Mouse (Mus musculus) forebrain, embryonic 14.5 days (tissue): ENCODE results near the gene Plppr3. TPM values are rescaled to one million over a fixed set of nuclear protein-coding genes. Genes with fewer than 3 reads are reported as not detected.
A peak's percentile ranks its signal among the peaks of the same experiment; 100 is the strongest.
"Not testable (repeated sequence)": the region's sequence is repeated elsewhere in the genome, so short reads cannot be mapped to it uniquely, and the experiment has no call there.

Source experiments
- ATAC-seq: fragments of 200-750 bp; cut with Nextera tagmentation; 2 replicates; pipeline ENCODE4 v1.8.0; 2017; ENCODE audit warnings: mild to moderate bottlenecking, moderate library complexity
- DNase-seq: peaks from one replicate; pipeline ENCODE4 v3.0.0-alpha.2; 2015; ENCODE audit warnings: low spot score
- H3K27ac ChIP-seq: fragments of 300-500 bp; sonication (generic); 2 replicates; pipeline ENCODE4 v1.5.1; 2014; ENCODE audit warnings: low read depth, mild to moderate bottlenecking, control low read depth, low read length, moderate library complexity
- H3K27me3 ChIP-seq: fragments of 300-500 bp; sonication (generic); replicated peaks from 2 replicates; pipeline ENCODE4 v1.6.1; 2014; ENCODE audit warnings: low read length, control low read depth, mixed read lengths; ENCODE audit not compliant: control insufficient read depth, insufficient read depth
- H3K36me3 ChIP-seq: fragments of 300-500 bp; sonication (generic); 2 replicates; pipeline ENCODE4 v1.6.1; 2014; ENCODE audit warnings: low read length, control low read depth; ENCODE audit not compliant: control insufficient read depth, insufficient read depth
- H3K4me1 ChIP-seq: fragments of 300-500 bp; sonication (generic); 2 replicates; pipeline ENCODE4 v1.6.1; 2014; ENCODE audit warnings: antibody characterized with exemption, low read length, control low read depth; ENCODE audit not compliant: control insufficient read depth, insufficient read depth
- H3K4me2 ChIP-seq: fragments of 300-500 bp; sonication (generic); 2 replicates; pipeline ENCODE4 v1.6.1; 2014; ENCODE audit warnings: mild to moderate bottlenecking, control low read depth, low read length
- H3K4me3 ChIP-seq: fragments of 300-500 bp; sonication (generic); 2 replicates; pipeline ENCODE4 v1.5.1; 2014; ENCODE audit warnings: low read depth, low read length, control low read depth
- H3K9ac ChIP-seq: fragments of 300-500 bp; sonication (generic); 2 replicates; pipeline ENCODE4 v1.6.1; 2014; ENCODE audit warnings: mild to moderate bottlenecking, low read length, control low read depth, moderate library complexity
- H3K9me3 ChIP-seq: fragments of 300-500 bp; sonication (generic); replicated peaks from 2 replicates; pipeline ENCODE4 v1.6.1; 2016; ENCODE audit warnings: low read length, control low read depth, mixed read lengths; ENCODE audit not compliant: control insufficient read depth
- WGBS: fragments of 180-500 bp; shearing (Covaris S2); extraction: QIAGEN DNeasy Blood & Tissue Kit; methylation state at CpG from one replicate; pipeline ENCODE4 v1.1.7; 2014; 5-methylcytosine and 5-hydroxymethylcytosine counted together
- polyA plus RNA-seq: library from polyadenylated mRNA; unstranded; fragments of >200 nt; fragmentation: Nextera tagmentation; extraction: Ambion mirVana; gene quantifications from 2 replicates; pipeline ENCODE4 v1.2.1, GENCODE M21; 2014

Gene Plppr3
- polyA plus RNA-seq, 1 experiment from 2014 or later = 224 TPM

DNA sequence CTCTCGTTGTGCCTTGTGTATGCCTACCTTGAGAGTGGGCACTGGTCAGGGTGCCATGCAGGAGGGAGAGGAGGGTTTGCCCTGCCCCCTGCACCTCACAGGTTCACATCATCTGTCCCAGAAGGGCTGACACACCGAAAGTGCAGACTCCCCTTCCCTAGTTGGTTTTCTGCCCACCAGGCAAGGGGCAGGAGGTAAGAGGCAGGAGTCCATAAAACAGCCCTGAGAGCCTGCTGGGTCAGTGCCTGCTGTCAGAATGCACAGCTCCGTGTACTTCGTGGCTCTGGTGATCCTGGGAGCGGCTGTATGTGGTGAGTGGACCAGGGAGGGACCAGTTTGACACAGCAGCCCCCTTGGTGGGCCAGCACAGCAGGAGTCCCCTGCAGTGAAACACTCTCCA lies 16.2 kb upstream of the Plppr3 start, which contains the start of gene Cfd:
Gene Cfd, plus strand, starts transcription at position 184 of the 400 bp plus-strand sequence.
- Histone ChIP-seq H3K27me3 (no peaks in the 10 kb centered on the region), H3K4me1 (no peaks in the 10 kb centered on the region), H3K4me3 (no peak within 1 kb of the TSS), H3K36me3 (peaks cover 8% of the 10 kb centered on the region), H3K9me3 (no peaks in the 10 kb centered on the region), H3K27ac (no peak within 1 kb of the TSS), H3K9ac (no peak within 1 kb of the TSS), H3K4me2 (no peak within 1 kb of the TSS)
- no peak for ATAC-seq
- 37% methylated on average over 5 of the region's 5 CpGs for WGBS
- DNase-seq = no peak

DNA sequence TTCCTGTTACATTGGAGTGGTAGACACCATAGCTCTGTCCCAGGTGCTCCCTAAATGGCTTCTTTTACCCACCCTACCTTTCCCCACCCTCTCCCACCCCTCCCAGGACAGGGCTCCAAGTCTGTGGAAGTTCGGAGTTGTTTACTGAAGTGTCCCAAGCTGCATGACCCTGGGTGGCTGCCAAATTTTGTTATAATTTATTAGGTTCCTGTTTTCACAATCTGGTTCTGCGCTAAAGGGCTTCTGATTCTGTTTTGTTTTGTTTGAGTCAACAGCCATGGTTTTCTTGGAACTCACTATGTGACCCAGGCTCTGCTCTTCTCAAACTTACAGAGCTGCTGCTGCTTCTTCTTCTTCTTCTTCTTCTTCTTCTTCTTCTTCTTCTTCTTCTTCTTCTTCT lies 15.0 kb upstream of the Plppr3 start:
- H3K9ac ChIP-seq = no peak overlapping the region
- H3K9me3 ChIP-seq = no peaks in the 10 kb centered on the region
- DNase-seq (no peak), ATAC-seq (no peak)
- H3K4me2 ChIP-seq = no peak overlapping the region
- H3K27ac ChIP-seq = no peak overlapping the region
- H3K4me3 ChIP-seq = no peak overlapping the region
- no peaks in the 10 kb centered on the region for H3K27me3 ChIP-seq
- no peaks in the 10 kb centered on the region; the same call in 1 of the 2 replicates for H3K36me3 ChIP-seq
- no peaks in the 10 kb centered on the region for H3K4me1 ChIP-seq
- WGBS = 91% methylated on average over 2 of the region's 2 CpGs

DNA sequence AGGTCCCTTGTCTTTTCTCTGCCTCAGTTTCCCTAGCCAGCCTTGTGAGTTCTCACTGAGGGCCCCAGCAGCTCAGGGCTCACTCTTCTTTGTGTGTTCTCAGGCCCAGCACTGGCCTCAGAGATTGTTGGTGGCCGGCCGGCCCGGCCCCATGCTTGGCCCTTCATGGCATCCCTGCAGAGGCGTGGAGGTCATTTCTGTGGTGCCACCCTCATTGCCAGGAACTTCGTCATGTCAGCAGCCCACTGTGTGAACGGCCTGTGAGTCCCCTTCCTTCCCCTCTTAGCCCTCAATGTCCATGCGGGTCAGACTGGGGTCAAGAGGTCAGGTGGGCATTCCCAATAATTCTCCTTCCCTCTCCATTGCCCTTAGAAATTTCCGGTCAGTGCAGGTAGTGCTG lies 12.2 kb upstream of the Plppr3 start:
- no peaks in the 10 kb centered on the region for H3K9me3 ChIP-seq
- H3K36me3 ChIP-seq = no peaks in the 10 kb centered on the region
- H3K27me3 ChIP-seq = peaks cover 5% of the 10 kb centered on the region; the same call in 1 of the 2 replicates
- WGBS = 89% methylated on average over 8 of the region's 8 CpGs
- H3K9ac ChIP-seq = no peak overlapping the region
- peaks cover 3% of the 10 kb centered on the region; the same call in 1 of the 2 replicates for H3K4me1 ChIP-seq
- H3K4me2 ChIP-seq = no peak overlapping the region
- no peak for DNase-seq
- no peak overlapping the region for H3K27ac ChIP-seq
- no peak for ATAC-seq
- H3K4me3 ChIP-seq = no peak overlapping the region

DNA sequence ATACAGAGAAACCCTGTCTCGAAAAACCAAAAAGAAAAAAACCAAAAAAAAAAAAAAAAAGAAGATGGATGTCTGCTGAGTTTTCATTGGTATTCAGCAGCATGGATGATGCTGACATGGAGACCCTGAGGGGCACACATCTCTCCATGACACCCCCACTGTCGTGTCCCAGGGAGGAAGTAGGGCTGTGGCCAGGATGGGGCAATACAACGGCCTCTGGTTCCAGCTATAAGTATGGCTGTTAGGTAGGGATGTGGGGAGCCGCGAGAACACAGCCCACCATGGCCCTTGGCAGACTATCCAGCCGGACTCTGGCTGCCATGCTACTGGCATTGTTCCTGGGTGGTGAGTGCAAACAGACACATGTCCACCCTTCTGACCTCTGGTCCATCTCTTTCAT lies 11.6 kb upstream of the Plppr3 start, which contains the start of gene Elane:
Gene Elane, plus strand, starts transcription at position 194 of the 400 bp plus-strand sequence.
- DNase-seq (no peak), ATAC-seq (no peak)
- 86% methylated on average over 6 of the region's 6 CpGs for WGBS
- Histone ChIP-seq H3K27me3 (peaks cover 5% of the 10 kb centered on the region; the same call in 1 of the 2 replicates), H3K36me3 (no peaks in the 10 kb centered on the region), H3K9me3 (no peaks in the 10 kb centered on the region), H3K4me1 (peaks cover 3% of the 10 kb centered on the region; the same call in 1 of the 2 replicates), H3K4me2 (no peak within 1 kb of the TSS), H3K4me3 (no peak within 1 kb of the TSS), H3K27ac (no peak within 1 kb of the TSS), H3K9ac (no peak within 1 kb of the TSS)

DNA sequence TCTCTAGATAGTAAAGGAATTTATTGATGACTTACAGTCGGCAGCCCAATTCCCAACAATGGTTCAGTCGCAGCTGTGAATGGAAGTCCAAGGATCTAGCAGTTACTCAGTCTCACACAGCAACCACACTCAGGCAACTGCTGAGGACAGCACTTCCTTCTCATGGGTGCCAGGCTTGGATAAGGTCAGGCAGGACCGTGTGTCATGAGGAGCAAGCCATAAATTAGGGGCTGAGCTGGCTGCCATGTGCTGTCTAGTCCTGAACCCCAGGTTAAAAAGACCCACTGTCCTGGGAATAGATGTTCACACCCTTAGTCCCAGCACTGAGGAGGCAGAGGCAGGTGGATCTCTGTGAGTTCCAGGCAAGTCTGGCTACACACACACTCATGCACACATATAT lies 10.5 kb upstream of the Plppr3 start:
- not testable (repeated sequence) for ATAC-seq, H3K9me3 ChIP-seq, H3K4me2 ChIP-seq, H3K4me3 ChIP-seq, H3K27ac ChIP-seq, H3K4me1 ChIP-seq, H3K36me3 ChIP-seq, DNase-seq, H3K27me3 ChIP-seq, H3K9ac ChIP-seq
- 80% methylated on average over 3 of the region's 3 CpGs for WGBS

DNA sequence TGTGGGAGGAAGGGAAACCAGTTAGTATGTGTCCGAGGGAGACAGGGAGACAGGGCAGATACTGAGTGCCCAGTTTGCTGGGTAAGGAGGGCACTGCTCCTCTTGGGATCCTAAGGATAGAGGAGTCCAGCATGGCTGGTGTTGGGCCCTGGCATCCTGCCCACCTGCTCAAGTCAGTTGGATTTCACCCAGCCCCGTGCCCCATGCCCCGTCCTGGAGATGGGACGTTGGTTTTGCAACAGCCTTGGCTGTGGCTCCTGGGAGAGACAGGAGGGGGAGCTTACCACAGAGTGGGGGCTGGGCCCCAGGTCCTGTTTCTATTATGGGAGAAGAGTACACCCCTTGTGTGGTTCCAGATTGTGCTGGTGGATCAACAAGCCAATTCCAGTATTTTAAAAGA lies 10.0 kb upstream of the Plppr3 start:
- Histone ChIP-seq H3K4me1 (peaks cover 3% of the 10 kb centered on the region; the same call in 1 of the 2 replicates), H3K4me3 (no peak overlapping the region), H3K27ac (no peak overlapping the region), H3K9me3 (no peaks in the 10 kb centered on the region), H3K9ac (no peak overlapping the region), H3K36me3 (no peaks in the 10 kb centered on the region), H3K4me2 (no peak overlapping the region), H3K27me3 (peaks cover 9% of the 10 kb centered on the region; the same call in 1 of the 2 replicates)
- DNase-seq (no peak), ATAC-seq (no peak)
- 52% methylated on average over 4 of the region's 4 CpGs for WGBS

DNA sequence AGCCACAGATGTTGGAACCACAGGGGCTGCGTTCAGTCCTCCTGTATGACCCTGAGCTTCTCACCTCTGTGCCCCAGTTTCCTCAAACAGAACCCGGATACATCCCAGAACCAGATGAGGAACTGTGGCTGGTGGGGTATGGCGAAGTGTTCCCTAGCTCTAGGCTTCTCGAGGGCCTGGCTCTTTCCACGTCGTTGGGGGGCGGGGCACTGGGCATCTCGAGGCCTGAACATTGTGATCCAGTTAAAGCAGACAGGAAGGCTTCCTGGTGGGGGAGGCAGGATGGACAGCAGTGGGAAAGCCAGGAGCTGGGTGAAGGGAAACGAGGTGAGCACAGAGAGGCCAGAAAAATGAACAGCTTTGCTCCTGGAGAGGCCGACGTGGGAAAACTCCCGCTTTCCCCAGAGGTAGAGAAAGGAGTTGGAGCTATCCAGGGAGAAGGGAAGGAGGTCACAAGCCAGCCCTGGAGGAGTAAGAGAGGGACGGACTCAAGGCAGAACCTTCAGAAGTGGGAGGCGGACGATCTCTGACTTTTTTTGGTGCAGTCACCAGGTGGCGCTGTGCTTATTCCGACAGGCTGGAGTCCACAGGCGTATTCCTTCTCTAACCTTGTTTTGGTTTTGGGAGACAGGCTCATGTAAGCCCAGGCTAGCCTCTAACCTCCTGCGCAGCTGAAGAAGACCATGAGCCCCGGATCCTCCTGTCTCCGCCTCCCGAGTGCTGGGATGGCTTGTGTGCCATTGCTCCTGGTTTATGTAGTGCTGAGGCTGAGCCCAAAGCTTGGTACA lies 9.1 kb upstream of the Plppr3 start:
- Histone ChIP-seq H3K36me3 (no peaks in the 10 kb centered on the region), H3K4me2 (no peak overlapping the region), H3K9ac (no peak overlapping the region), H3K27ac (no peak overlapping the region), H3K4me3 (no peak overlapping the region), H3K9me3 (no peaks in the 10 kb centered on the region), H3K4me1 (peaks cover 3% of the 10 kb centered on the region; the same call in 1 of the 2 replicates), H3K27me3 (peaks cover 9% of the 10 kb centered on the region; the same call in 1 of the 2 replicates)
- 16% methylated on average over 22 of the region's 22 CpGs for WGBS
- DNase-seq (peak; percentile 86), ATAC-seq (0 out of 2 replicates have a peak, but pooled peaks have one; percentile 18)

DNA sequence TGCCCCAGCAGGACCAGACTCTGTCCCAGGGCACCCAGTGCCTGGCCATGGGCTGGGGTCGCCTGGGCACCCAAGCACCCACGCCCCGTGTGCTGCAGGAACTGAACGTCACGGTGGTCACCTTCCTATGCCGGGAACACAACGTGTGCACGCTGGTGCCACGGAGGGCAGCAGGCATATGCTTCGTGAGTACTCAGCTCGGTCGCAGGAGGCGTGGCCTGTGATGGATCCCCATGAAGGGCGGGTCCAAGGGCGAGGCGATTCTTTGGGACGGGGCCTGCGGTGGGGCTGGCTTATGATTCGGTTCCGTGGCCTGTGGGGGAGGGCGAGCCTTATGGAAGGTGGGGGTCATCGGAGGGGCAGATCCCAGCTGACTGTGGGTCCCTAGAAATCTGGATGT lies 7.5 kb upstream of the Plppr3 start:
- peak overlapping the region; percentile 24; the same call in 1 of the 2 replicates for H3K4me2 ChIP-seq
- WGBS = 9% methylated on average over 22 of the region's 22 CpGs

DNA sequence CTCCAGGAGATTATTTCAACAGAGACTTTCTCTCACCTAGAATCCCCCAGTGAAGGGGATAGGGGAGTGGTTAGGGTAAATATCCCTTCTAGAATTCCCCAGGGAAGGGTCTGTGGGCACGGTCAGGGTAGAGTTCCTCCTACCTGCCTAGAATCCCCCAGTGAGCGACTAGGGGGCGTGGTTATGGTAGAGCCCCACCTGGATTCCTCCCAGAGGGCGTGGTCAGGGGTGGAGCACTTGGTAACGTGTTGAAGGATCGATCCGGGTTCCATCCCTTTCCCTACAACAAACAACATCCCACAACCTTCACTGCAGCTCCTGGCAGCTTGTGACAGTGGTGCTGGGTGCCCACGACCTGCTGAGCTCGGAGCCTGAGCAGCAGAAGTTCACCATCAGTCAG lies 6.3 kb upstream of the Plppr3 start:
- no peaks in the 10 kb centered on the region for H3K36me3 ChIP-seq
- ATAC-seq = no peak
- peaks cover 9% of the 10 kb centered on the region; the same call in 1 of the 2 replicates for H3K27me3 ChIP-seq
- DNase-seq = no peak
- peaks cover 3% of the 10 kb centered on the region; the same call in 1 of the 2 replicates for H3K4me1 ChIP-seq
- H3K27ac ChIP-seq = no peak overlapping the region
- H3K4me2 ChIP-seq = no peak overlapping the region
- no peaks in the 10 kb centered on the region for H3K9me3 ChIP-seq
- no peak overlapping the region for H3K9ac ChIP-seq
- WGBS = 17% methylated on average over 9 of the region's 9 CpGs
- H3K4me3 ChIP-seq = no peak overlapping the region

More for the DNA sequence above, 7.5 kb upstream of the Plppr3 start:
- Histone ChIP-seq H3K36me3 (no peaks in the 10 kb centered on the region), H3K9me3 (no peaks in the 10 kb centered on the region), H3K27ac (no peak overlapping the region), H3K27me3 (peaks cover 9% of the 10 kb centered on the region; the same call in 1 of the 2 replicates), H3K4me1 (peaks cover 3% of the 10 kb centered on the region; the same call in 1 of the 2 replicates), H3K4me3 (no peak overlapping the region), H3K9ac (peak overlapping the region; percentile 7; the same call in 1 of the 2 replicates)
- ATAC-seq (no peak), DNase-seq (no peak)
